Mouse (Mus musculus) inflammation-experienced regulatory T-cells, adult 6 months (primary cell): Measurements from ENCODE around the gene Arid1b. TPM values are rescaled to one million over a fixed set of nuclear protein-coding genes. Genes with fewer than 3 reads are reported as not detected.
"Not testable (repeated sequence)": the region's sequence is repeated elsewhere in the genome, so short reads cannot be mapped to it uniquely, and the experiment has no call there.

Experiments
- ATAC-seq: one replicate; pipeline ENCODE4 v1.8.0; 2017
- polyA plus RNA-seq, 3 experiments: library from polyadenylated mRNA; unstranded; fragments of 100-300 nt; shearing (Covaris generic); gene quantifications; one replicate each; pipeline ENCODE4 v1.2.1; 2017

Gene Arid1b
- polyA plus RNA-seq, 3 experiments from 2014 or later: 11.1 to 14.1 (median 12.2) TPM

DNA sequence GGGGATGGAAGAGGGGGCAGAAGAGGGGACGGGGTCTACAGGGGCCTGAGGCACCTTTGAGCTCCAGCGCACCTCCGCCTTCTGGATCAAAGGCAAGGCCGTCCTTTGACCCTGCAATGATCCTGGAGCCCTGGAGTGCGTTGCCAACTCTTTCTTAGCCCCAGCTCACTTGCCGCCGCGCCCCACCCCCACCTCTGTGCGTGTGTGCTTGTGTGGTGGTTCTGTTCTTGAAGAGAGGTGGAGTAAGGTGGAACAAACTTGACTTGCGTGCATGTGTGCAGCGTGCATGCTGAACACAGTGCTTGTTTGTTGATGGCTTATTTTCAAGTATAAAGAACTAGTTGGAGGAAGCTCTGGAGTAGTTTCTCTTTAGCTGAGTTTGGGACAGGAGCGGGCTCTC lies 95.4 kb downstream of the Arid1b start:
- ATAC-seq: peak; percentile 49

DNA sequence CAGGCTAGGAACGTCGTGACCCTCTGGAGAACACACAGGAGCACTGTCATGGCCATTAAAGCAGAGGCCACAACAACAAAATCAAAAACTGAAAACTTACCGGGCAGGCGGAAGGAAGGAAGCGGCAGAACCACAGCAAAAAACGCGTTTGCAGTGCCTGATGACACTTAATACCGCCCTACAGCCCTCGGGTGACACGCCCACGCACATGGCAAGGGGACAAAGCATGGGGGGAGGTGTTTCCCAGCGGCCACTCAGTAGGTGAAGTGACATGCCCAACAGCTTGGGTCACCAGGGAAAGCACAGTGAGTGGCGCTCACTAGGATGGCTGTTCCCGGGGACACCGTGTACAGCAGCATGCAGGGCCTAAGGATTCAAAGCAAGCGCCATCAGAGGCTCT lies 97.4 kb downstream of the Arid1b start:
- no peak for ATAC-seq

DNA sequence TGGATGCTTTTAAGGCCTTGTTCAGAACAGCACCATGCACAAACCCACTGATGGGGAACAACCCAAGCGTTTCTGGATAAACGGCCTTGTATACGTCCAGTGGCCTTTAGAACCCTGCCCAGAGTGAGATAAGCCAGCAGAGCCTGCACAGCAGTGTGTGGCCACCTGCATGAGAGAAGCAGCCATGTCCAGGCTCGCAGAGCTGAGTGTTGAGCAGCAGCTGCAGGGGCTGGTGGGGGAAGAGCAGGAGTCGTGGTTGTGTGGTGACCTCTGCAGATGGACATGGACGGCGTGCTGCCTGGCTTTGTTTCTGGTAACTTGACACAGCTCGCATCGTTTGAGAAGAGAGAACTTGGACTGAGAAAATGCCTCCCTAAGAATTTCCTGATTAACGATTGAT lies 97.8 kb downstream of the Arid1b start:
- no peak for ATAC-seq

DNA sequence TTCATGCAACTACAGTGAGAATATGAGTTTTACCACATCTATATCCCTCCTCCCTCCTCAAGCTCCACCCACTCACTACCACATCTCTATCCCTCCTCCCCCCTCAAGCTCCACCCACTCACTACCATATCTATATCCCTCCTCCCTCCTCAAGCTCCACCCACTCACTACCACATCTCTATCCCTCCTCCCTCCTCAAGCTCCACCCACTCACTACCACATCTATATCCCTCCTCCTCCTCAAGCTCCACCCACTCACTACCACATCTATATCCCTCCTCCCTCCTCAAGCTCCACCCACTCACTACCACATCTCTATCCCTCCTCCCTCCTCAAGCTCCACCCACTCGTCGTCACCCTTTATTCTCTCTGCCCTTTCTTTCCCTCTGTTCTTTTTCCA lies 99.2 kb downstream of the Arid1b start:
- ATAC-seq: not testable (repeated sequence)

DNA sequence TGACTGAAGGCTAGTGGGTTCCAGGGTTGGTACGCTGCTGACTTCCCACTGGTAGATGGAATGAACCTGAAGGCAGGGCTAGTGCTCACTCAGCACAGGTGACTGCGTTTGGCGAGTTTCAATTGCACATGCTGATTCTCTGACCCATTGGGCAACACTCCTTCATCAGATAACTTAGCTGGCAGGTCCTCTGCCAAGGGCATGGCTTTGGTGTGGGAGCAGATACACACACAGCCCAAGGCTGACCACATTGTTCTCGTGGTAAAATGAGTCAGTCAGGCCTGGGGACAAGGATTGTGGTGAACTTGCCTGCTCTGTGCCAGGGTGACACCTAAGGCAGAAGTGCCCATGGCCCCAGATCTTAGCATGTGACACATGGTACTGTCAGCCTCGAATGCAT lies 100.5 kb downstream of the Arid1b start:
- no peak for ATAC-seq

DNA sequence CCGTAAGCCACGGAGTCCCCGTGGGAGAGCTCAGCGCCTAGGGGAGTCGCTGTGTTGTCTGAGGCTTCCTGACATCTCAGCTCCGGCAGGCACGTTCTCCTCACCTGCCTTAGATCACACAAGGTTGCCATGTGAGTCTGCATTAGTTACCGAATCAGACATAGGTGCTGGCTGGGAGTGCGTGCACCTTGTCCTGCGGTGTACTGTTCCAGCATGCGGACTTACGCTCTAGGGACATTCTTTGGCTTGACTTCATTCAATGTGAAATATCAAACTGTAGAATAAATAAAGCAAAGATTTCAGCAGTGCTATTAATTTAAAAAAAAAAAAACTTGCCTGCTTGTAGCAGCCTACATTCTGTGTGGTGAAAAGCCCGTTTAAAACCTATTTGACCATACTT lies 101.6 kb downstream of the Arid1b start:
- ATAC-seq: no peak

DNA sequence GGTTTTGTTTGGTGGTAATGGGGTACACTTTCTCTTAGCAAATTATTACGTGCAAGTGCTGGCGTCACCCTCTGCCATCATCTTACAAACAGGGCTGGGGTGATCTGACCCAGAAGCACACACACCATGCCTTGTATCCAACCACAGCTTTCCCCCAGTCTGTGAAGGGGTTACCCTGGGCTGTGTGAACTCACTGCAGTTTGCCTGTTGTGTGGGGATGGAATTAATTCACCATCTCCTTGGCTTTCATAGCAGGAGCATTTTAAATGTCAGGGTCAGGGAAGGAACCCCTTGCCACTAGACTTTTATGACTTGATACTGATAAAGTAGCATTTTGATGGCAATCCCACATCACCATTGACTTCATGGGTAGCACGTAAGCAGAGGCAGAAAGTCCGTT lies 102.9 kb downstream of the Arid1b start:
- ATAC-seq: no peak

DNA sequence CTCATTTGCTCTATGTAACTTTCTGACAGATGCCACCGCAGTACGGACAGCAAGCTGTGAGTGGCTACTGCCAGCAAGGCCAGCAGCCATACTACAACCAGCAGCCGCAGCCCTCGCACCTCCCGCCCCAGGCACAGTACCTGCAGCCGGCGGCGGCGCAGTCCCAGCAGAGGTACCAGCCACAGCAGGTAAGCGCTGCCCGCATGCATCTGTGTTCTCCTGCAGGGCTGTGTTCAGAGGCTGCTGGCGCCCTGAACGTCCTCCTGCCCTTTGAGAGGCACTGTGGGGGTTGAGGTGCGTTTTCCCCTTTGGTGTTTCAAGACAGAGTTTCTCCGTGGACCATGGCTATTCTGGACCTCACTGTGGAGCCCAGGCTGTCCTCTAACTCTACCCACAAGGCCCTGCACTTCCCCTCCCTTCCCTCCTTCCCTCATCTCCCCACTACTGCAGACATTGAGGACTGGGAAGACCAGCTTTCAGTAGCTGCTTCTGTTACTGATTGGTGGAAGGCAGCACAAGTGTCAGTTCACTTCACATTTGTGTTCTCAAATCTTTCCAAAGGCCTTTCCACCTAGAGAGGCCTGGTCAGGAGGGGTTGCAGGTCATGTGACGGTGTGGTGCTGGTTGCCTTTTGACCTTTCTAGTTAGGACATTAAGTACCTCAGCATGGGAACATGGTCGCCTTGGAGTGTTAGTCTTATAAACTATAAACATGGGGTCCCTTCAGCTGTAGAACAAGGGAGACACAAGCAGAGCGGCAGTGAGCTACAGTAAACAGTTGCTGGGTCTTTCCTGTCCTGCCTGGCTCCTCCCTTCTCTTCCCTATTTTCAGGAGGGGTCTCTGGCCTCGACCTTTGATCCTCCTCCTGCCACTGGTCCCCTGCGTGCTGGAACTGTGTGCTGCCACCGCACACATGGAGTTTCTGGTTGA lies 103.7 kb downstream of the Arid1b start:
- ATAC-seq: no peak

DNA sequence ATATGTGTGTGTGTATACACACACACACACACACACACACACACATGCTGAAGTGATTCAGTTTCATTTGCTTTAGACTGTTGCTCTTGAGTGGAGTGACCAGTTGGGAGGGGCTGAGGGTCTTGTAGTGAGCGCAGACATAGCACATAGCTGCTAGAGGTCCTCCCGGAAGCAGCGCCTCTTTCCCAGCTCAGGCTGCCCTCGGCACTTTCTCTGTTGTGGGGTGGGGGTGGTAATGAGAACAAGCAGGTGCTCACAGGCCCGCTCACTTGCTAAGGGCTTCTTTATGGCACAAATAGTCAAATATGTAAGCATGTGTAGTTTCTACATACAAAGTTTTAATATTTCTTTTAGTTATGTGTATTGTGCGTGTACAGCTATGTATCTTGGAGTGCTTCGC lies 104.6 kb downstream of the Arid1b start:
- ATAC-seq: no peak

DNA sequence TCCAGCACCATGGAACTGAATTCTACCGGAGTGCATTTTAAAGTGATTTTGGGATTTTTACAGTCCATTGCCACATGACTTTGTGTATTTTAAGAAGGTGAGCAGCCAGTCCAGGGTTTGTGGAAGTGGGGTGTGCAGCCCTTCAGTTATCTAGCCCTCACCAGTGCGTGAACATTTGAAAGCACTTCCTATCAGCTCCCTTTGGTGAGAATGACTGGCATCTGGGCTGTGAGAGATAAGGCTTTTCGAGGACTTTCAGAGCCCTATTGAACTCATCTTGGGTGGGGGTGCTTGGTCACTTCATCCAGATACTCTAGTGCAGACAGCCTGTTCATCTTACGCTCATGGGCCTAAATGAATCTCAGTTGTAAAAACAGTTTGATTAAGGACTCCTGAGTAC lies 105.1 kb downstream of the Arid1b start:
- ATAC-seq: no peak

DNA sequence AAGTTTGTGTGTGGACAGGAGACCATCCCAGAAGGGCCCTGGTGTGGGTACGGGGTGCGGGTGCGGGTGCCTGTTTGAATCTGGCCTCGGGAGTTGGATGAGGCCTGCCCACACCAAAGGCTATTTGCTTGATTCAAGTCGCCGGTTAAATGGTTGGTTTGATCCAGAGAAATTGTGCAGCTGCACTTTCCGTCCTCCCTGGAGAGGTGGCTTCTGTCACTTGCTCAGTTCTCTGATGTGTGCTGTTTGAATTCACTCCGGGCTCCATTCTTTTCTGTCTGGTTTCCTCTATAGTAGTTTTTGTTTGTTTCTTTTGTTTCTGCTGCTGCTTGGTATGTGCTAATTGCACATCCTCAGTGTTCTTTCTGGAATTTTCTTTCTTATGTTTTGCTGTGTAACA lies 107.0 kb downstream of the Arid1b start:
- ATAC-seq: no peak

DNA sequence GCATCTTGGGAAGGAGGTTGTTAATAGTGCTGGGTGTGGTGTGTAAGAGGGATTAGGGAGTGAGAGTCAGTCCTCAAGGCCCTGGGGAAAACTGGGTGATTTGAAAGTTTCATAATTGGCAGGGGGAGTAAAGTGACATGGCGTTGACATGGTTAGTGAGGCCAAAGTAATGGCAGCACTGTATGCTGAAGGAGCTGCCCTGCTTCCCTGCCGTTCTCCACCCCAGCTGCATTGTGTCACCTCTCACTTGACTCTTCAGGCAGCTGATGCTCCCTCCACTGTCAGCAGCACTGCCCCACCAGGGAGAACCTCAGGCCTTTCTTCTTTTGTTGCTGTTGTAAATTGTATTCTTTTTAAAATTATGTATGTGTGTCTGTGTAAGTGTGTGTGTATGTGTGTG lies 107.8 kb downstream of the Arid1b start:
- no peak for ATAC-seq

DNA sequence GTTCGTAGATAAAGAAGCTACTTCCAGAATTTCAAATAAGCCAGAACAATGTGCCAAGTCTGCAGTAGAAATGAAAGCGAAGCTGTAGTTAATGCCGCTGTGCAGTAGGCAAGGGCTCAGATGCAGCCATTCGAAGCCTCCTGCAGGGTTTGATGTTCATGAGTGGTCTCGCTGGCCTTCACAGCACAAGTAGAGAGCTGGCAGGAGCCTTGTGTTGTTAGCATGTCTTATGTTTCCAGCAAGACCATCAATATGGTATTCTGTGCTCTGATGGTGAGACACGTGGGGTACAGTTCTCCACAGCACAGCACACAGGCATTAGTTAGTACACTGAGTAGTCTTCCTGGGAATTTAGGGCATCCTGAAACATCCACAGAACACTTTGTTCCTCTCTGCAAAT lies 111.6 kb downstream of the Arid1b start:
- ATAC-seq: no peak

DNA sequence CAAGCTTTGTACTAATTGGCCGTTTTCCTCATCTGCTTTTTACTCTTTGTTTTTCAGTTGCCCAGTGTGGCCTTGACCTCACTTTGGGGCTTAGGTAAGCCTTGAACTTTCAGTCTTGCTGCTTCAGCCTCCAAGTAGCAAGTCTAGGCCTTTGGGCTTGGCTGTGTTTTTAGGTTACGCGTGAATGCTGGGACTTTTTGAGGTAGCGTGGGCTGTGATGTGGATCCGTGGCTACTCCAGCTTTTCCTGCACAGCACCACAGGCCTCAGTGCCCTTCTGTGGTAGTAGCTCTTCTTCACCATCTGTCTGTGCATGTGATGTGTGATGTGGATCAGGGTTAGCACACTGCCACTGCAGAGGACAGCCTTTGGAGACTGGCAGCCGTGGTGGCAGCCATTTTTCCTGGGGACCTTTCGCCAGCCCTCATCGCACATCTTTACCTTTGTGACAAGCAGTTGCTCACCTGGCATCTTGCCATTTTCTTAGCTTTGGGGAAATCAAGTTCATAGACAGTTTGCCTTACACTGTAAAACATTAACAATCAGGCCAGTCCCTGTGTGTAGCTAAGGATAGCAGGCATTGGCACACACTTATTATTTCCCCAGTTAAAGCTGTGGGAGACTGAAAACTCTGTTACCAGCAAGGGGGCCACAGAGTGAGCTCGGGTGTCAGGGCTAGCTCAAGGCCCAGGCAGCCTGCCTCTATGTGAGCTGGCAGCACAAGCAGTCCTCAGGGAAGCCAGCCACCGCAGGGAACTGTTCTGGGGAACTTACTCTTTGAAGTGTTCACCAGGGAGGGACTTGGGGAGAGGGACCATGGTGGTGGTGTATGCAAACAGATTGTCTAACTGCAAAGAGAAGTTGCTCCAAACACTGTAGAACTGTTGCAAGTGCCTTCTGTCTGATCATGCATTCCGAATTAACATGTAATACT lies 112.4 kb downstream of the Arid1b start:
- no peak for ATAC-seq

DNA sequence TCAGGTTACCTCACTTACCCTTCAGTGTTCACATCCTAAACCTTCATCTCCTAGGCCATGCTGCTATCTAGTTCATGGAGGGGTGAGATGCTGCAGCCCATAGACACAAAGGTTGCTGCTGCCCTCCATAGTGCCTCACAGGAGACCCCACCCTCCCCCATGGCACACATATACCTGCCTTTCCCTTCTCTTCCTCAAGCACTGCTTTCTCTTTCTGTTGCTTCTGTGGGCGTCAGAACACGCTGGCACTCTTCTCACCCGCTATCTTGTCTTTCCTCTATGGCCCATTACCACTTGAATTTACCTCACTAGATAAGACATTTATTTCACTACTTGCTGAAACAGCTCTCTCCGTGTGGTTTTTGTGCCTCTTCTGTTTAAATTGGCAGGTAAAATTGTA lies 113.4 kb downstream of the Arid1b start:
- ATAC-seq: peak; percentile 71

DNA sequence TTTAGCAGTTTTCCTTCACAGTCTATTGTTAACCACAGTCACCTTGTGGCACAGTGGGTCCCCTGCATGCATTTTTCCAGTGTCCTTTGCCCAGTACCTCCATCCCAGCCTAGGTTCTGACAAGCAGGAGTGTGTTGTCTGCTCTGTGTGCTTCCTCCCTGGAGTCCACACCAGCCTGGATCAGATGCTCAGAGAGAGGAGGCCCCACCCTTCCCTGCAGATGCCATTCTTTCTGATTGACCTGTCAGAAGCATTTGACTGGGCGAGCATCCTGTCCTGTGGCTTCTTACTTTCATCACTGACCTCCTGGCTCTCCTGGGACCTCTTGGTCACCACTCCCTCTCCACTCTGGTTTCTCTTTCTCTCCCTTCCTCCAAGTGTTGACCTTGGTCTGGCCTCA lies 113.9 kb downstream of the Arid1b start:
- ATAC-seq: no peak

DNA sequence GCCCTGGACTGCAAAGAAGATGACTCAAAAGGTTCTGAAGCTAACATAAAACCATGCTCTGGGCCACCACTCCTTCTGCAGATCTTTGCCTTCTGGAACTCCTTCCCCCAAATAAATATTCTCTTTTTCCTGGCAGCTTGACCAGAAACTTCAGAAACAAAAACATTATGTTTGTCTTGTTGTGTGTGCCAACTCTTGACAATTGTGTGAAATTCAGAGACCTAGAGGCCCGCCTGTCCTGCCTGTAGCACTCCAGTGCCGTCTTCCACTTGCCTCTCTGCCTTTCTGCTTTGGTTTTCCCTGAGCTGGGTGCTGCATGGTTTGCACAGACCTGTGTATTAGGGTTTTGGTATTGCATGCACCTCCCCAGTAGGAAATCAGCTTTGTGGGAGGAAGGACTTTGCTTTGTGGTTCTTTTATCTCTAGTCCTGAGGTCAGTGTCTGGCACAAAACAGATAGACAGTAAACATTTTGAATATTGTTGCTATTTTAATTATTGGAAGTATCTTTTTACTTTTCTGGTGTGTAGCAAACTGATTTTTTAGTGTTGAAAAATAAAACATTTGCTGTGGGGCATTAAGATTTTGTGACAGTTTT lies 114.5 kb downstream of the Arid1b start:
- no peak for ATAC-seq

DNA sequence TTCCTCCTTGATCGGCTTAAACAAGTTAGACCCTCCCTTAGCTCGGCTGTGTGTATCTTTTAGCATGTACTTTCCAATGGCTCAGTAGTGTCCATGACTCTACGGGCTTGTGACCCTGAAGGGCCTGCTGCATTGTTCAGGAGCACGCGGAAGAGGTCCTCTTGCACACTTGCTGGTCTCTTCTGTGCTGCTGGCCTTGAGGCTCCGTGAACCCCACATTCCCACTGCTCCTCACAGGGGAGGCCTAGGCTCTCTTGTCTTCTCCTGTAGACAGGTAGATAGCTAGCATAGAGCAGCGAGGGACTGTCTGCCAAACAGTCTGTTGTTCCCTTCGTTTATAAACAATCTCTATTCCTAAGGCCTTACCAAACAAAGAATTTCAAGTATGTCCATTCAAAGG lies 115.2 kb downstream of the Arid1b start:
- no peak for ATAC-seq

DNA sequence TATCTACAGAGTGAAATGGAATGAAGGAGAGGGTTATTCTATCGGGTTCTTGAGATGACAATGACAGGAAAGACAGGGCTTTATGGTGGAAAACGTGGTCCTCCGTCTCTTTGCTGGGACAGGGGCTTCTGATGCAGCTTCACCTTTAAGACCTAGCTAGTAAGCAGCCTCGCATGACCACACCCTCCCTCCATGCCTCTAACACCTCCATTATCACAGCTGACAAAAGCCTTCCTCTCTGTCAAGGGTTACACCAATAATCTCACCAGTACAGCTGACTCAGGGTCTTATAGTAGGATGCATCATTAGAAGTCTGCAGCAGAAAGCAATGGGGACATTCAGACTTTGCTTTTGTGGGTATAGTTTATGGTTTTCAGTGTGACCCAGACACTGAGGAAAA lies 116.0 kb downstream of the Arid1b start:
- no peak for ATAC-seq

DNA sequence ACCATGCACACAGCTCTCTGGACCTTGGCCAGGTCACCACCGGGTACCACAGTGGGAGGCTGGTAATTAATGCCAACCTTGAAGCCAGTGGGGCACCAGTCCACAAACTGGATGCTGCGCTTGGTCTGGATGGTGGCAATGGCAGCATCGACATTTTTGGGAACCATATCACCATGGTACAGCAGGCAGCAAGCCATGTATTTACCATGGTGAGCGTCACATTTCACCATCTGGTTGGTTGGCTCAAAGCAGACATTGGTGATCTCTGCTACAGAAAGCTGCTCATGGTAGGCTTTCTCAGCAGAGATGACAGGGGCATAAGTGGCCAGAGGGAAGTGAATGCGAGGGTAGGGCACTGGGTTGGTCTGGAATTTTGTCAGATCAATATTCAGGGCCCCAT lies 116.8 kb downstream of the Arid1b start:
- not testable (repeated sequence) for ATAC-seq

DNA sequence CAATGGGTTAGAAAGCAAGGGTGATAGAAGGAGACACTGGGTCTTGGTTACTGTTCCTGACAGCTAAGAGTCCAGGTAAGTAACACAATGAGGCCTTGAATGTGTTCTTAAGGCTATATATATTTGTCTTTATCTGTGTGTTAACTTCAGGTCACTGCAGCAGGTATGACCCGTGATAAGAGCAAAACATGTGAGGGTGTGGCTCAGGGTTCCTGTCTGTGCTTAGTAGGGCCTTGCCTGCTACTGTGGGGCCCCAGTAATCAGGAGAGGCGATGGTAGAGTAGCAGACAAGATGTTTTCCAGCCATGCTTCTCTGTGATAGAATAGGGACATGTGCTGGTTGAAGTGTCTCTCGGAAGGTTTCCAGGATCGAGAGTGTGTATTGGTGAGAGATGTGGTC lies 118.0 kb downstream of the Arid1b start:
- ATAC-seq: no peak

DNA sequence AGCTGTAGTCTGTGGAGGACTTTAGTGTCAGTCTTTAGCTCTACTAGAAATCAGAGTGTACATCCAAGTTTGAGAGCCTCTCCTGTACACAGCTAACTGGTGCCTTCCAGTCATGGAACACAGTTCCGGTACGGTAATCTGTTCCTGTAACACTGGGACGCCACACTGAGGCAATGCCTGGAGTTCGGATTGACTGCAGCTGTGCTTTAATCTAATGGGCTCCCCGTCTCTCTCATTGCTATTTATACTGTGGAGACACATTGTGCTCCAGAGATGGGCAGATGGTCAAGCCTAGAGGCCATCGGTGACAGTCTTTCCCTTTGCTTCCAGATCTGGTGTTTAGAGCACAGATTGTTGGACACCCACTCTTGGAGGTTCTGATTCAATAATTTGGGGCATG lies 121.8 kb downstream of the Arid1b start:
- no peak for ATAC-seq

DNA sequence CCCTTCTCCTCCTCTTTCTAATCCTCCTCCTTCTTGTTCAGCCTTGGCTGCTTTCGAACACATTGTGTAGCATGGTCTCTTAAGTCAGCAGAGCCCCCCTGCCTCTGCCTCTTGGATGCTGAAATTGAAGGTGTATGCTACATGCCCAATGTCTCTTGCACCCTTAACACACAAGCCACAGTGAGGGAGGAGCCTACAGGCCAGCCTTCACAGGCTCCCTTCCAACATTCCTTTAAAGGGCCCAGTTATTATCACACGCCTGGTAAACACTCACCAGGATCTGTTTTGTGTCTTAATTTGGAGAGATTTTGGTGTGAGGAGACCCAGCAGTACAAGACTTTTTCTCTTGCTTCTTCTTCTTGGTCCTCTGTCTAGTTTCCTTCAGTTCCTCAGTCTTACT lies 122.9 kb downstream of the Arid1b start:
- ATAC-seq: no peak
